Mouse (Mus musculus) left cerebral cortex, adult 8-10 months (tissue): ENCODE measurements around the gene Vmn1r174. TPM values are rescaled to one million over a fixed set of nuclear protein-coding genes. Genes with fewer than 3 reads are reported as not detected.
"Not testable (repeated sequence)": the region's sequence is repeated elsewhere in the genome, so short reads cannot be mapped to it uniquely, and the experiment has no call there.

Source experiments
- DNase-seq, 2 experiments: peaks; one replicate each; pipeline ENCODE4 v3.0.0; 2022; ENCODE audit warnings: low spot score in 2 of 2
- total RNA-seq, 4 experiments: library from RNA; stranded (reverse); gene quantifications; 2 replicates each; pipeline ENCODE4 v1.2.4; 2022

The Vmn1r174 gene
- not detected for total RNA-seq

- not testable (repeated sequence) for DNase-seq
Observed at GRCm38 (mm10) chr7:23751970-23752369, at the start of gene Vmn1r174. Gene Vmn1r174, plus strand, starts transcription at chr7:23752270.

GRCm38 (mm10) chr7:23784526-23784925 is 32.5 kb downstream of the Vmn1r174 start:
- DNase-seq: no peak

- not testable (repeated sequence) for DNase-seq
Observed at GRCm38 (mm10) chr7:23810543-23810942, 58.5 kb downstream of the Vmn1r174 start, which contains the start of gene Vmn1r175. Gene Vmn1r175, minus strand, starts transcription at chr7:23810643.

Other genes starting within 250 kb of the Vmn1r174 start
- gene Vmn1r167, start 245.1 kb upstream of the Vmn1r174 start, total RNA-seq: not detected
- not detected for gene Vmn1r168, start 212.5 kb upstream of the Vmn1r174 start, total RNA-seq
- gene Vmn1r169, start 176.7 kb upstream of the Vmn1r174 start, total RNA-seq: not detected
- not detected for gene Vmn1r170, start 146.1 kb upstream of the Vmn1r174 start, total RNA-seq
- not detected for gene Vmn1r171, start 121.5 kb upstream of the Vmn1r174 start, total RNA-seq
- gene Vmn1r172, start 94.0 kb upstream of the Vmn1r174 start, total RNA-seq: not detected
- gene Vmn1r173, start 51.6 kb upstream of the Vmn1r174 start, total RNA-seq: not detected
- gene Vmn1r175, start 58.4 kb downstream of the Vmn1r174 start, total RNA-seq: not detected
- not detected for gene Vmn1r176, start 85.1 kb downstream of the Vmn1r174 start, total RNA-seq
- gene Vmn1r177, start 114.2 kb downstream of the Vmn1r174 start, total RNA-seq: not detected
- gene Vmn1r178, start 139.7 kb downstream of the Vmn1r174 start, total RNA-seq: not detected
- not detected for gene Vmn1r179, start 174.7 kb downstream of the Vmn1r174 start, total RNA-seq
- gene Vmn1r180, start 198.4 kb downstream of the Vmn1r174 start, total RNA-seq: not detected
- not detected for gene Vmn1r181, start 222.3 kb downstream of the Vmn1r174 start, total RNA-seq
- not detected for gene V1rd19, start 249.4 kb downstream of the Vmn1r174 start, total RNA-seq